ENCODE assay signal across 8 mouse cellular contexts in genomic region chr10:45578298-45578821, GRCm38 (mm10). TPM values are rescaled to one million over a fixed set of nuclear protein-coding genes. Genes with fewer than 3 reads are reported as not detected.
DNase-seq lines count a peak whose midpoint lies in the region; ATAC-seq and TF ChIP-seq lines count a peak whose summit lies in the region.

No protein-coding gene starts in this region.

- H3K4me1 ChIP-seq in testis, adult 2 months (ENCODE audit: control insufficient read depth, insufficient read depth, low read length), result no peaks in the 10 kb centered on the region; the same call in 1 of the 2 replicates
- no peaks in the 10 kb centered on the region for H3K4me1 ChIP-seq in kidney, adult 2 months (ENCODE audit: control insufficient read depth, insufficient read depth, low read length)
- no peaks in the 10 kb centered on the region for H3K4me1 ChIP-seq in limb, embryonic 15.5 days
- H3K4me1 ChIP-seq in midbrain, postnatal 0 days (ENCODE audit: insufficient read depth, low read length), result no peaks in the 10 kb centered on the region

- no peak for DNase-seq in testis, postnatal 14 days (ENCODE audit: low spot score)
- peak; percentile 57 for DNase-seq in cerebellum, adult 9-10 months
- DNase-seq in frontal cortex, postnatal 25 days (ENCODE audit: low spot score in 2 of 2), result peak; percentile 17 to 52
- peak; percentile 40 for DNase-seq in kidney, adult 2 months
- DNase-seq in midbrain, postnatal 0 days (ENCODE audit: low spot score), result peak; percentile 42
- DNase-seq in thymus, postnatal 10 days (ENCODE audit: low spot score in 2 of 2), result peak; percentile 26 to 41

- H3K9me3 ChIP-seq in limb, embryonic 15.5 days, result no peaks in the 10 kb centered on the region
- no peaks in the 10 kb centered on the region for H3K9me3 ChIP-seq in midbrain, postnatal 0 days (ENCODE audit: low read length)

- ATAC-seq in limb, embryonic 15.5 days (ENCODE audit: insufficient number of reproducible peaks, low FRiP score, low TSS enrichment, low read depth), result peak; percentile 62
- peak; percentile 87 for ATAC-seq in midbrain, postnatal 0 days (ENCODE audit: low FRiP score)

- no peak for TF ChIP-seq POLR2A in testis, adult 2 months (IDR thresholded peaks at IDR 0.05; ENCODE audit: control insufficient read depth, low read depth, low read length)
- no peak for TF ChIP-seq POLR2A in kidney, adult 2 months (IDR thresholded peaks at IDR 0.05; ENCODE audit: low read depth, low read length)

- TF ChIP-seq CTCF in testis, adult 2 months (IDR thresholded peaks at IDR 0.05; ENCODE audit: control insufficient read depth, insufficient read depth, insufficient replicate concordance, low read depth, low read length), result no peak
- TF ChIP-seq CTCF in kidney, adult 2 months (conservative IDR thresholded peaks at IDR 0.05; ENCODE audit: insufficient read depth, insufficient read length, low read depth, low read length), result no peak
- no peak for TF ChIP-seq CTCF in midbrain, postnatal 0 days (IDR thresholded peaks at IDR 0.05)

- peak overlapping the region; percentile 94 for H3K4me3 ChIP-seq in testis, adult 2 months (ENCODE audit: control insufficient read depth, low read depth, low read length)
- H3K4me3 ChIP-seq in kidney, adult 2 months (ENCODE audit: insufficient read depth, low read depth, low read length), result peak overlapping the region; percentile 86
- H3K4me3 ChIP-seq in limb, embryonic 15.5 days, result peak overlapping the region; percentile 94
- H3K4me3 ChIP-seq in midbrain, postnatal 0 days (ENCODE audit: low read depth, low read length), result peak overlapping the region; percentile 92

- H3K27me3 ChIP-seq in testis, adult 2 months (ENCODE audit: control insufficient read depth, insufficient read depth, low read length), result no peaks in the 10 kb centered on the region
- no peaks in the 10 kb centered on the region for H3K27me3 ChIP-seq in kidney, adult 2 months (replicated peaks; ENCODE audit: control insufficient read depth, insufficient read depth, low read length)
- H3K27me3 ChIP-seq in limb, embryonic 15.5 days, result no peaks in the 10 kb centered on the region
- H3K27me3 ChIP-seq in midbrain, postnatal 0 days (ENCODE audit: insufficient read depth, low read length), result no peaks in the 10 kb centered on the region

- H3K27ac ChIP-seq in testis, adult 2 months (ENCODE audit: control insufficient read depth, insufficient read depth, low read depth, low read length), result peak overlapping the region; percentile 47; the same call in 1 of the 2 replicates
- H3K27ac ChIP-seq in kidney, adult 2 months (ENCODE audit: insufficient read depth, low read depth, low read length), result no peak overlapping the region
- peak overlapping the region; percentile 94 for H3K27ac ChIP-seq in limb, embryonic 15.5 days
- H3K27ac ChIP-seq in midbrain, postnatal 0 days (ENCODE audit: low read depth, low read length), result peak overlapping the region; percentile 93

- H3K4me2 ChIP-seq in limb, embryonic 15.5 days, result peak overlapping the region; percentile 74
- peak overlapping the region; percentile 53 for H3K4me2 ChIP-seq in midbrain, postnatal 0 days (ENCODE audit: low read depth, low read length, poor library complexity, severe bottlenecking)

- 1% methylated on average over 23 of the region's 23 CpGs for WGBS in kidney, adult 2 months
- under 1% methylated on average over 23 of the region's 23 CpGs for WGBS in limb, embryonic 15.5 days
- whole genome bisulfite sequencing in midbrain, postnatal 0 days, result under 1% methylated on average over 23 of the region's 23 CpGs

- H3K36me3 ChIP-seq in testis, adult 2 months (ENCODE audit: control insufficient read depth, insufficient read depth, low read length), result no peaks in the 10 kb centered on the region
- H3K36me3 ChIP-seq in kidney, adult 2 months (ENCODE audit: control insufficient read depth, insufficient read depth, low read length), result no peaks in the 10 kb centered on the region
- no peaks in the 10 kb centered on the region for H3K36me3 ChIP-seq in limb, embryonic 15.5 days
- H3K36me3 ChIP-seq in midbrain, postnatal 0 days (ENCODE audit: insufficient read depth, low read length), result no peaks in the 10 kb centered on the region

- H3K9ac ChIP-seq in limb, embryonic 15.5 days, result peak overlapping the region; percentile 79
- H3K9ac ChIP-seq in midbrain, postnatal 0 days (replicated peaks; ENCODE audit: low read length, poor library complexity, severe bottlenecking), result peak overlapping the region; percentile 88

RNA-seq across cellular contexts. Expression of gene Hace1, which starts 0.7 kb away (rescaled TPM):
- polyA plus RNA-seq in testis, adult 2 months (2012; rRNA removed), result 9.4 and 12.7 TPM in 2 replicates
- polyA plus RNA-seq in kidney, adult 2 months (2012; rRNA removed), result 3.5 and 4.2 TPM in 2 replicates
- 14.9 and 18.4 TPM in 2 replicates for polyA plus RNA-seq in limb, embryonic 15.5 days (2015; fragmentation: Nextera tagmentation; extraction: Ambion mirVana)
- total RNA-seq in midbrain, postnatal 0 days (2014; rRNA removed), result 20.3 and 25.3 TPM in 2 replicates
- 7.2 and 8.5 TPM in 2 replicates for polyA plus RNA-seq in midbrain, postnatal 0 days (2015; fragmentation: Nextera tagmentation; extraction: Ambion mirVana)
